Mouse (Mus musculus): ENCODE measurements around the gene Igfbp4. TPM values are rescaled to one million over a fixed set of nuclear protein-coding genes. Genes with fewer than 3 reads are reported as not detected.

Gene Igfbp4
- total and polyA plus RNA-seq, 3 experiments: 0.16 to 0.21 TPM; not detected in 1

- no peaks in the 10 kb centered on the region for H3K27me3 ChIP-seq (replicated peaks)
- no peaks in the 10 kb centered on the region for H3K9me3 ChIP-seq (replicated peaks; ENCODE audit: low read length)
- H3K4me3 ChIP-seq (replicated peaks in 1 of 3; ENCODE audit: low read depth in 2 of 3, low read length in 2 of 3, poor library complexity in 1 of 3): peak overlapping the region in 1 of 3 experiments; percentile 71
- TF ChIP-seq ZNF384 (IDR thresholded peaks at IDR 0.05; ENCODE audit: low read depth, low read length) (no peak), SIN3A (IDR thresholded peaks at IDR 0.05; ENCODE audit: low read length) (no peak), MYC (IDR thresholded peaks at IDR 0.05; ENCODE audit: low read depth, low read length) (no peak), POLR2AphosphoS2 (IDR thresholded peaks at IDR 0.05; ENCODE audit: low read depth, low read length) (no peak), ZC3H11A (IDR thresholded peaks at IDR 0.05; ENCODE audit: low read depth, low read length) (no peak), CHD2 (IDR thresholded peaks at IDR 0.05; ENCODE audit: low read length) (no peak), MAZ (IDR thresholded peaks at IDR 0.05; ENCODE audit: low read depth, low read length) (no peak), JUN (IDR thresholded peaks at IDR 0.05; ENCODE audit: insufficient read depth, low read depth, low read length) (no peak), MEF2A (IDR thresholded peaks at IDR 0.05; ENCODE audit: borderline replicate concordance, low read depth, low read length) (no peak), JUND (conservative IDR thresholded peaks at IDR 0.05; ENCODE audit: low read depth, low read length) (no peak)
- peak overlapping the region; percentile 25 for H3K4me2 ChIP-seq (ENCODE audit: insufficient read depth, low read depth, poor library complexity, severe bottlenecking)
- peaks cover 18 to 28% of the 10 kb centered on the region in 2 experiments for H3K36me3 ChIP-seq (replicated peaks in 1 of 2; ENCODE audit: control insufficient read depth in 1 of 2, insufficient read depth in 1 of 2, low read length in 1 of 2)
- no peak for DNase-seq (ENCODE audit: extremely low read depth)
- peaks cover 4 to 39% of the 10 kb centered on the region in 2 experiments for H3K4me1 ChIP-seq (ENCODE audit: control insufficient read depth in 1 of 2, insufficient read depth in 2 of 2)
- peaks cover 44% of the 10 kb centered on the region for H3K79me2 ChIP-seq (replicated peaks; ENCODE audit: control insufficient read depth, extremely low read depth, insufficient read depth, poor library complexity, severe bottlenecking)
- no peak overlapping the region for H3K27ac ChIP-seq (ENCODE audit: insufficient read depth, low read depth)
- dilution Hi-C loops (cut with MboI; ENCODE audit: extremely low pct_ligation_motif_present, extremely low pct_unique_long_range_greater_than_20kb, low sequenced_read_pairs): no loop called here
- 0 out of 2 replicates have a peak overlapping the region, but pooled peaks have one; percentile 15 for H3K9ac ChIP-seq (ENCODE audit: insufficient read depth, low read depth)
- in situ Hi-C loops (cut with MboI; ENCODE audit: low pct_ligation_motif_present, low pct_unique_long_range_greater_than_20kb, low sequenced_read_pairs): loop anchor here (5.0 kb wide), 1 partner anchor 107 kb away; no protein-coding TSS in a partner anchor
Measured at GRCm38 (mm10) chr11:99024468-99025134, 16.4 kb upstream of the Igfbp4 start.

GRCm38 (mm10) chr11:99025878-99026277 is 15.2 kb upstream of the Igfbp4 start:
- DNase-seq (ENCODE audit: extremely low read depth): no peak
- Histone ChIP-seq H3K9ac (ENCODE audit: insufficient read depth, low read depth) (no peak overlapping the region), H3K4me3 (replicated peaks in 1 of 3; ENCODE audit: low read depth in 2 of 3, low read length in 2 of 3, poor library complexity in 1 of 3) (no peak overlapping the region), H3K4me1 (ENCODE audit: control insufficient read depth in 1 of 2, insufficient read depth in 2 of 2) (peaks cover 6 to 29% of the 10 kb centered on the region in 2 experiments), H3K36me3 (replicated peaks in 1 of 2; ENCODE audit: control insufficient read depth in 1 of 2, insufficient read depth in 1 of 2, low read length in 1 of 2) (peaks cover 11 to 19% of the 10 kb centered on the region in 2 experiments), H3K79me2 (replicated peaks; ENCODE audit: control insufficient read depth, extremely low read depth, insufficient read depth, poor library complexity, severe bottlenecking) (peaks cover 31% of the 10 kb centered on the region), H3K27me3 (replicated peaks) (no peaks in the 10 kb centered on the region), H3K9me3 (replicated peaks; ENCODE audit: low read length) (no peaks in the 10 kb centered on the region), H3K4me2 (ENCODE audit: insufficient read depth, low read depth, poor library complexity, severe bottlenecking) (no peak overlapping the region), H3K27ac (ENCODE audit: insufficient read depth, low read depth) (no peak overlapping the region)
- in situ Hi-C loops (cut with MboI; ENCODE audit: low pct_ligation_motif_present, low pct_unique_long_range_greater_than_20kb, low sequenced_read_pairs): no loop called here
- no peak for TF ChIP-seq ELF1 (IDR thresholded peaks at IDR 0.05; ENCODE audit: low read depth, low read length)
- TF ChIP-seq RAD21 (IDR thresholded peaks at IDR 0.05; ENCODE audit: low read depth, low read length): no peak
- TF ChIP-seq MXI1 (IDR thresholded peaks at IDR 0.05; ENCODE audit: low read depth, low read length): no peak
- no peak for TF ChIP-seq MAZ (IDR thresholded peaks at IDR 0.05; ENCODE audit: low read depth, low read length)
- TF ChIP-seq USF2 (conservative IDR thresholded peaks at IDR 0.05; ENCODE audit: low read depth, low read length): no peak
- no peak for TF ChIP-seq TCF12 (IDR thresholded peaks at IDR 0.05; ENCODE audit: low read depth, low read length)
- no peak for TF ChIP-seq SIN3A (IDR thresholded peaks at IDR 0.05; ENCODE audit: low read length)
- TF ChIP-seq JUN (IDR thresholded peaks at IDR 0.05; ENCODE audit: insufficient read depth, low read depth, low read length): no peak
- no peak for TF ChIP-seq BHLHE40 (IDR thresholded peaks at IDR 0.05; ENCODE audit: low read depth, low read length)
- TF ChIP-seq CTCF (conservative IDR thresholded peaks at IDR 0.05 in 1 of 2, IDR thresholded peaks at IDR 0.05 in 1 of 2; ENCODE audit: low read depth in 2 of 2, low read length in 2 of 2): no peak
- TF ChIP-seq ZMIZ1 (IDR thresholded peaks at IDR 0.05; ENCODE audit: low read depth, low read length): no peak
- TF ChIP-seq ZKSCAN1 (IDR thresholded peaks at IDR 0.05; ENCODE audit: borderline replicate concordance, low read depth, low read length): no peak
- TF ChIP-seq CHD1 (IDR thresholded peaks at IDR 0.05; ENCODE audit: low read depth, low read length): no peak
- TF ChIP-seq RCOR1 (conservative IDR thresholded peaks at IDR 0.05; ENCODE audit: low read depth, low read length): no peak
- no peak for TF ChIP-seq TBP (conservative IDR thresholded peaks at IDR 0.05; ENCODE audit: low read depth, low read length)
- dilution Hi-C loops (cut with MboI; ENCODE audit: extremely low pct_ligation_motif_present, extremely low pct_unique_long_range_greater_than_20kb, low sequenced_read_pairs): no loop called here

All from CH12.LX (cell line).